Mouse (Mus musculus) spleen, postnatal 36 days (tissue): Measurements from ENCODE around the gene Hipk2.

Experiments used
- DNase-seq, 2 experiments: peaks; one replicate each; pipeline ENCODE4 v3.0.0; 2022; ENCODE audit warnings: low spot score in 2 of 2, mixed read lengths in 1 of 2

The Hipk2 gene

GRCm38 (mm10) chr6:38876071-38876911, at the start of gene Hipk2:
Hipk2 (minus strand) TSS chr6:38876165.
- peak; percentile 82 for DNase-seq

GRCm38 (mm10) chr6:38925719-38926118, 49.8 kb upstream of the Hipk2 start:
- no peak for DNase-seq

GRCm38 (mm10) chr6:38923870-38924817, 48.2 kb upstream of the Hipk2 start:
- peak; percentile 48 to 74 for DNase-seq

GRCm38 (mm10) chr6:38923450-38923849, 47.5 kb upstream of the Hipk2 start:
- no peak for DNase-seq

GRCm38 (mm10) chr6:38922517-38922916, 46.6 kb upstream of the Hipk2 start:
- no peak for DNase-seq

GRCm38 (mm10) chr6:38921810-38922116, 45.8 kb upstream of the Hipk2 start:
- DNase-seq, result peak; percentile 17 to 52

GRCm38 (mm10) chr6:38921095-38921809, 45.3 kb upstream of the Hipk2 start:
- peak; percentile 44 to 56 for DNase-seq

GRCm38 (mm10) chr6:38920141-38920540, 44.2 kb upstream of the Hipk2 start:
- DNase-seq, result no peak

- no peak for DNase-seq
These were observed 43.3 kb upstream of the Hipk2 start for GRCm38 (mm10) chr6:38919135-38919740.

- no peak for DNase-seq
These were observed 42.8 kb upstream of the Hipk2 start for GRCm38 (mm10) chr6:38918728-38919127.

GRCm38 (mm10) chr6:38917415-38917814, 41.5 kb upstream of the Hipk2 start:
- no peak for DNase-seq

- no peak for DNase-seq
These were observed 40.6 kb upstream of the Hipk2 start for GRCm38 (mm10) chr6:38916571-38916970.

- DNase-seq, result no peak
These were observed 39.8 kb upstream of the Hipk2 start for GRCm38 (mm10) chr6:38915776-38916175.

GRCm38 (mm10) chr6:38914181-38914580, 38.2 kb upstream of the Hipk2 start:
- no peak for DNase-seq

GRCm38 (mm10) chr6:38913386-38914042, 37.5 kb upstream of the Hipk2 start:
- no peak for DNase-seq

- no peak for DNase-seq
These were observed 36.9 kb upstream of the Hipk2 start for GRCm38 (mm10) chr6:38912845-38913244.

- DNase-seq, result peak in 1 of 2 experiments; percentile 47
These were observed 36.2 kb upstream of the Hipk2 start for GRCm38 (mm10) chr6:38912121-38912660.

- peak; percentile 63 to 81 for DNase-seq
These were observed 35.0 kb upstream of the Hipk2 start for GRCm38 (mm10) chr6:38910828-38911559.

GRCm38 (mm10) chr6:38908401-38908800, 32.4 kb upstream of the Hipk2 start:
- no peak for DNase-seq

- no peak for DNase-seq
These were observed 30.0 kb upstream of the Hipk2 start for GRCm38 (mm10) chr6:38906005-38906404.
